ENCODE assay signal across 27 mouse cellular contexts in the genomic region with DNA sequence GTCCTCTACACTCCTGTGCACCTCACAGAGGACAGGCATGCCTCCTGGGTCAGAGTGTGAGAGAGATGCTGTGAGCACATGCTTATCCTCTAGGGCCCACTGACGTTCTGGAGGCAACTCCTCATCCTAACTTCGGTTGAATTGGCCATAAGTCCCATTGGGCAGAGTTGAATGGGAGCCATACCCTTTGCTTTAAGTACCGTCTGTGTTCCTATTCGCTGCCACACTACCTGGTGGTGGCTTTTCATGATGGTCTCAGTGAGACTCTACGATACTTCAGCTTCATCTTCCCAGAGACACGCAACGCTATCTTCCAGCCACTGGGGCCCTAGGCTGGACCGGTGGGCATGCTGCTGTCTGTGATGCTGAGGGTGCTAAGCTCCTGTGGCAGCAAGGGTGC. TPM values are rescaled to one million over a fixed set of nuclear protein-coding genes. Genes with fewer than 3 reads are reported as not detected.
"Had no signal": no experiment of that assay in that cellular context is flagged by ENCODE, and none has a peak within 500 bp of the region (broad histone marks: within the 10 kb centered on the region; RNA-seq: fewer than 3 reads in every experiment).

No protein-coding gene starts in this region.

- H3K4me3 ChIP-seq: embryonic facial prominence, embryonic 10.5 days; embryonic facial prominence, embryonic 12.5 days; embryonic facial prominence, embryonic 13.5 days; embryonic facial prominence, embryonic 15.5 days; erythroblast, embryonic 14.5 days; forebrain, embryonic 10.5 days; forebrain, embryonic 12.5 days; forebrain, embryonic 13.5 days; forebrain, embryonic 15.5 days; gastrocnemius, adult 2 months; heart, adult 2 months had no signal

- H3K27ac ChIP-seq: embryonic facial prominence, embryonic 10.5 days; embryonic facial prominence, embryonic 12.5 days; embryonic facial prominence, embryonic 13.5 days; embryonic facial prominence, embryonic 15.5 days; forebrain, embryonic 10.5 days; forebrain, embryonic 12.5 days; forebrain, embryonic 13.5 days; forebrain, embryonic 15.5 days; gastrocnemius, adult 2 months; heart, adult 2 months had no signal

- H3K9ac ChIP-seq: embryonic facial prominence, embryonic 12.5 days; embryonic facial prominence, embryonic 13.5 days; embryonic facial prominence, embryonic 15.5 days; forebrain, embryonic 12.5 days; forebrain, embryonic 13.5 days; forebrain, embryonic 15.5 days had no signal

- H3K27me3 ChIP-seq: embryonic facial prominence, embryonic 12.5 days; embryonic facial prominence, embryonic 13.5 days; embryonic facial prominence, embryonic 15.5 days; forebrain, embryonic 12.5 days; forebrain, embryonic 13.5 days; forebrain, embryonic 15.5 days had no signal

- H3K9me3 ChIP-seq: embryonic facial prominence, embryonic 10.5 days; embryonic facial prominence, embryonic 12.5 days; embryonic facial prominence, embryonic 13.5 days; embryonic facial prominence, embryonic 15.5 days; forebrain, embryonic 10.5 days; forebrain, embryonic 12.5 days; forebrain, embryonic 13.5 days; forebrain, embryonic 15.5 days had no signal

- H3K4me2 ChIP-seq: embryonic facial prominence, embryonic 12.5 days; embryonic facial prominence, embryonic 13.5 days; embryonic facial prominence, embryonic 15.5 days; forebrain, embryonic 12.5 days; forebrain, embryonic 13.5 days; forebrain, embryonic 15.5 days had no signal

- ATAC-seq: forebrain, embryonic 13.5 days; forebrain, embryonic 14.5 days; forebrain, embryonic 15.5 days; forebrain, embryonic 16.5 days had no signal

- H3K36me3 ChIP-seq: embryonic facial prominence, embryonic 10.5 days; embryonic facial prominence, embryonic 12.5 days; embryonic facial prominence, embryonic 13.5 days; embryonic facial prominence, embryonic 15.5 days; forebrain, embryonic 10.5 days; forebrain, embryonic 12.5 days; forebrain, embryonic 15.5 days had no signal

- DNase-seq: cerebellum, adult 2 months; cerebellum, adult 8-10 months; cerebellum, adult 9-10 months; cerebellum, adult 9-11 months; cerebellum, postnatal 10 days; cerebellum, postnatal 14 days; cerebellum, postnatal 25 days; cerebellum, postnatal 36 days; embryo, embryonic 11 days; gastrocnemius, adult 2 months; gastrocnemius, postnatal 10 days; gastrocnemius, postnatal 14 days; gastrocnemius, postnatal 25 days; gastrocnemius, postnatal 36 days; heart, adult 18-20 months; heart, adult 2 months had no signal

- H3K4me1 ChIP-seq: embryonic facial prominence, embryonic 10.5 days; embryonic facial prominence, embryonic 12.5 days; embryonic facial prominence, embryonic 13.5 days; embryonic facial prominence, embryonic 15.5 days; forebrain, embryonic 10.5 days; forebrain, embryonic 12.5 days; forebrain, embryonic 13.5 days; forebrain, embryonic 15.5 days had no signal

RNA-seq across cellular contexts. Expression of gene Sec16b, which starts 38.5 kb away (rescaled TPM):
- polyA plus RNA-seq: erythroblast, embryonic 14.5 days had no signal
